Mouse (Mus musculus) frontal cortex, postnatal 14 days (tissue): ENCODE data around the gene Pi4ka.
"Not testable (repeated sequence)": the region's sequence is repeated elsewhere in the genome, so short reads cannot be mapped to it uniquely, and the experiment has no call there.

Source experiments
- DNase-seq, 2 experiments: peaks; one replicate each; pipeline ENCODE4 v3.0.0; 2022; ENCODE audit warnings: low spot score in 2 of 2

Gene Pi4ka

GRCm38 (mm10) chr16:17233702-17234498 is 172.2 kb downstream of the Pi4ka start:
- peak in 1 of 2 experiments; percentile 31 for DNase-seq

DNA sequence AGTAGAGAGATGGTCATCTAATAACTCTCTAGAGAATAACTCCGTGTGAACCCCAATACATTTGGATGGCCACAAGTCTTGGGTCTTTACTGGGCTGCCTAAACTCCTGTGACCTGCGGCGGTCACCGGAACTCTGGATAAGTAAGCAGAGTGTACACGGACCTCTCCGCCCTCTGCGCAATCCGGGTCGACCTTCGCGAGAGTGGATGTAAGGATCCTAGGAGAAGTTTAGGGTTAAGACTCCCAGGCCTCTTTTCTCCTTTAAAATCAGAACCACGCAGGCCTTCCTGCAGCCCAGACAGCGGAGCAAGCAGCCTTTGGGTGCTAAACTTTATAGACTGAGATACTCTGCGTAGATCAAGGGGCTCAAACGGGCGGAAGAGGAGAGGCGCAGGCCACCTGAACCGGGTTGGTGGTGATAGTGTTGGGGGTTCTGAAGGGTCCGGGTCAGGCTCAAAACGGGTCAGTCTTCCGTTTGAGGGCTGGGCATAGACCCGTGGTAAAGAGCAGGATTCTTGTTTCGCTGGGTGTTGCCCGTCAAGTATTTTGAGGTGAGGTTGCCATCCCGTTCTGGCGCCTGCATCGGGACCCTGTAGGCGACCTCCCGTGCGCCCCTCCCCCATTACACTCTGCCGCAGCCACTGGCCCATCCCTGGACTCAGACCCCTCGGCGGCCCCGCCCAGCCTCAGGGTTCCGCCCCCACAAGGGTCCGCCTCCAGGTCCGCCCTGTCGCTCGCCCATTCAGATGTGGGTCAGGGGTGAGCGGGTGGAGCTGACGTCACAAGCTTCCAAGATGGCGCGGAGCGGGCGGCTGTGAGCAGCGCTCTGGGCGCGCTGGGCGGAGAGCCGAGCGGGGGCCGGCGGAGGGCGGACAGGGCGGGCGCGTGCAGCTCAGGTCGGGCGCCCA is 173.1 kb downstream of the Pi4ka start, which contains the start of gene Hic2:
Gene Hic2 (plus strand): TSS at position 779 of the 908 bp plus-strand sequence.
- peak; percentile 85 to 87 for DNase-seq

DNA sequence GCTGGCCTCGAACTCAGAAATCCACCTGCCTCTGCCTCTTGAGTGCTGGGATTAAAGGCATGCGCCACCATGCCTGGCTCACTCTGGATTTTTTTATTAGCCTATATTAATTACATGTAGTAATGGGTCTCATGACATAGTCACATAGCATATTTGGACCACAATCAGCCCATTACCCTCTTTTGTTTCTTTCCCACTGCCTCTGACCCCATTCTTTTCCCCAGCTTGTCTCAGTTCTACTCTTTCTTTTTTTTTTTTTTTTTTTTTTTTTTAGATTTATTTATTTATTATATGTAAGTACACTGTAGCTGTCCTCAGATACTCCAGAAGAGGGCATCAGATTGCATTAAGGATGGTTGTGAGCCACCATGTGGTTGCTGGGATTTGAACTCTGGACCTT is 174.6 kb downstream of the Pi4ka start:
- DNase-seq = not testable (repeated sequence)
